Mouse (Mus musculus) G1E (cell line): ENCODE data around the gene Rps12-ps3. TPM values are rescaled to one million over a fixed set of nuclear protein-coding genes. Genes with fewer than 3 reads are reported as not detected.

ENCODE experiments used
- ATAC-seq: 2 replicates; pipeline ENCODE4 v1.8.0; 2016; ENCODE audit warnings: mild to moderate bottlenecking; ENCODE audit not compliant: insufficient number of reproducible peaks, poor library complexity, low FRiP score, severe bottlenecking; ENCODE audit errors: extremely low read depth
- DNase-seq: peaks from one replicate; pipeline ENCODE4 v3.0.0; 2012; ENCODE audit warnings: low spot score
- H3K27me3 ChIP-seq: 2 replicates; pipeline ENCODE4 v1.6.1; 2012; ENCODE audit warnings: mild to moderate bottlenecking, low read length, inconsistent platforms; ENCODE audit not compliant: insufficient read depth
- H3K36me3 ChIP-seq: replicated peaks from 2 replicates; pipeline ENCODE3; 2012; ENCODE audit warnings: mild to moderate bottlenecking, inconsistent platforms
- H3K4me1 ChIP-seq: 2 replicates; pipeline ENCODE4 v1.6.1; 2012; ENCODE audit warnings: low read depth, low read length, inconsistent platforms, mixed read lengths; ENCODE audit not compliant: insufficient read depth
- H3K4me3 ChIP-seq: 2 replicates; pipeline ENCODE4 v1.5.1; 2012; ENCODE audit warnings: low read depth, mild to moderate bottlenecking, inconsistent platforms, low read length, moderate library complexity, mixed read lengths
- H3K9me3 ChIP-seq: replicated peaks from 2 replicates; pipeline ENCODE4 v1.6.1; 2012; ENCODE audit warnings: inconsistent platforms
- CTCF ChIP-seq: IDR thresholded peaks from 2 replicates; pipeline ENCODE4 v1.5.1; 2012; ENCODE audit warnings: low read depth, low read length, inconsistent platforms, mixed read lengths
- GATA1 ChIP-seq: IDR thresholded peaks from 2 replicates; pipeline ENCODE4 v1.6.1; 2012; ENCODE audit warnings: borderline replicate concordance, low read length, inconsistent platforms, mixed read lengths
- GATA2 ChIP-seq: IDR thresholded peaks from 2 replicates; pipeline ENCODE4 v1.6.1; 2012; ENCODE audit warnings: low read depth, low read length, inconsistent platforms, borderline replicate concordance
- POLR2AphosphoS5 ChIP-seq: IDR thresholded peaks from 2 replicates; pipeline ENCODE4 v1.6.1; 2012; ENCODE audit warnings: low read depth, low read length, inconsistent platforms; ENCODE audit not compliant: insufficient replicate concordance
- TAL1 ChIP-seq: conservative IDR thresholded peaks from 2 replicates; pipeline ENCODE4 v1.6.1; 2012; ENCODE audit warnings: low read depth, low read length, inconsistent platforms, mixed read lengths
- polyA plus RNA-seq: library from polyadenylated mRNA; stranded (reverse); fragments of >175 nt; gene quantifications from 2 replicates; pipeline ENCODE4 v1.2.3, GENCODE M21; 2012
- total RNA-seq, 2 experiments: library from RNA; stranded (forward) in 1 of 2; stranded (reverse) in 1 of 2; fragments of 200-1000 nt in 1 of 2; fragments of >200 nt in 1 of 2; fragmentation: Nextera tagmentation in 1 of 2; gene quantifications; 2 replicates each; pipeline ENCODE4 v1.2.3; 2014 to 2017

Gene Rps12-ps3
- total and polyA plus RNA-seq, 3 experiments, result 53.3 to 406 (median 81.3) TPM

- ATAC-seq (no peak), DNase-seq (no peak)
- Histone ChIP-seq H3K4me1 (peaks cover 65% of the 10 kb centered on the region), H3K9me3 (no peaks in the 10 kb centered on the region), H3K4me3 (no peak overlapping the region; the same call in 1 of the 2 replicates), H3K36me3 (no peaks in the 10 kb centered on the region), H3K27me3 (no peaks in the 10 kb centered on the region; the same call in 1 of the 2 replicates)
- no peak for TF ChIP-seq GATA2
Measured at GRCm38 (mm10) chr19:59356843-59357595, 34.9 kb downstream of the Rps12-ps3 start.

GRCm38 (mm10) chr19:59357878-59358277, 35.8 kb downstream of the Rps12-ps3 start:
- Histone ChIP-seq H3K9me3 (no peaks in the 10 kb centered on the region), H3K27me3 (no peaks in the 10 kb centered on the region; the same call in 1 of the 2 replicates), H3K4me3 (no peak overlapping the region), H3K36me3 (no peaks in the 10 kb centered on the region), H3K4me1 (peaks cover 57% of the 10 kb centered on the region)
- ATAC-seq (no peak), DNase-seq (no peak)
- TF ChIP-seq GATA2, result no peak
- no peak for TF ChIP-seq CTCF
- TF ChIP-seq POLR2AphosphoS5, result no peak
- no peak for TF ChIP-seq GATA1
- TF ChIP-seq TAL1, result no peak

- no peaks in the 10 kb centered on the region for H3K9me3 ChIP-seq
- no peak overlapping the region; the same call in 1 of the 2 replicates for H3K4me3 ChIP-seq
- ATAC-seq (peak; percentile 75), DNase-seq (no peak)
- no peaks in the 10 kb centered on the region for H3K36me3 ChIP-seq
- TF ChIP-seq TAL1 (no peak), GATA2 (no peak), CTCF (no peak), POLR2AphosphoS5 (no peak)
- peaks cover 52% of the 10 kb centered on the region for H3K4me1 ChIP-seq
- peaks cover 5% of the 10 kb centered on the region; the same call in 1 of the 2 replicates for H3K27me3 ChIP-seq
Measured at GRCm38 (mm10) chr19:59359202-59359601, 37.1 kb downstream of the Rps12-ps3 start.

- H3K27me3 ChIP-seq, result peaks cover 11% of the 10 kb centered on the region
Measured at GRCm38 (mm10) chr19:59360486-59360896, 38.4 kb downstream of the Rps12-ps3 start.

GRCm38 (mm10) chr19:59362646-59363045, 40.6 kb downstream of the Rps12-ps3 start:
- no peaks in the 10 kb centered on the region for H3K9me3 ChIP-seq
- DNase-seq (no peak), ATAC-seq (no peak)
- no peak overlapping the region for H3K4me3 ChIP-seq
- no peak for TF ChIP-seq TAL1
- no peak for TF ChIP-seq GATA1
- no peak for TF ChIP-seq POLR2AphosphoS5
- TF ChIP-seq CTCF, result no peak
- H3K36me3 ChIP-seq, result no peaks in the 10 kb centered on the region
- peaks cover 32% of the 10 kb centered on the region for H3K4me1 ChIP-seq
- H3K27me3 ChIP-seq, result peaks cover 25% of the 10 kb centered on the region

More at GRCm38 (mm10) chr19:59360486-59360896, 38.4 kb downstream of the Rps12-ps3 start:
- ATAC-seq (peak; percentile 18; the same call in 1 of the 2 replicates), DNase-seq (no peak)
- H3K36me3 ChIP-seq, result no peaks in the 10 kb centered on the region
- TF ChIP-seq POLR2AphosphoS5 (no peak), TAL1 (no peak), GATA2 (no peak), GATA1 (no peak), CTCF (no peak)
- H3K9me3 ChIP-seq, result no peaks in the 10 kb centered on the region
- H3K4me1 ChIP-seq, result peaks cover 45% of the 10 kb centered on the region
- H3K4me3 ChIP-seq, result no peak overlapping the region

- H3K4me3 ChIP-seq, result no peak overlapping the region
- H3K36me3 ChIP-seq, result no peaks in the 10 kb centered on the region
- ATAC-seq, result no peak
- peaks cover 32% of the 10 kb centered on the region for H3K27me3 ChIP-seq
- DNase-seq, result no peak
- TF ChIP-seq TAL1 (no peak), GATA2 (no peak), GATA1 (no peak), CTCF (no peak), POLR2AphosphoS5 (no peak)
- no peaks in the 10 kb centered on the region for H3K9me3 ChIP-seq
- H3K4me1 ChIP-seq, result peaks cover 29% of the 10 kb centered on the region
Measured at GRCm38 (mm10) chr19:59363666-59364065, 41.6 kb downstream of the Rps12-ps3 start.
